Mouse (Mus musculus) liver, embryonic 11.5 days (tissue): Measurements from ENCODE around the gene Mob3b. TPM values are rescaled to one million over a fixed set of nuclear protein-coding genes. Genes with fewer than 3 reads are reported as not detected.
A peak's percentile ranks its signal among the peaks of the same experiment; 100 is the strongest.

ENCODE experiments used
- ATAC-seq: fragments of 200-750 bp; cut with Nextera tagmentation; replicated peaks from 2 replicates; pipeline ENCODE4 v1.8.0; 2017; ENCODE audit warnings: moderate number of reproducible peaks, mild to moderate bottlenecking, moderate TSS enrichment, moderate library complexity; ENCODE audit not compliant: low FRiP score
- DNase-seq: peaks from one replicate; pipeline ENCODE4 v3.0.0-alpha.2; 2017; ENCODE audit warnings: low spot score
- H3K27ac ChIP-seq: fragments of 300-500 bp; sonication (generic); 2 replicates; pipeline ENCODE4 v1.5.1; 2014; ENCODE audit warnings: mild to moderate bottlenecking, low read depth, low read length, control low read depth
- H3K27me3 ChIP-seq: fragments of 300-500 bp; sonication (generic); replicated peaks from 2 replicates; pipeline ENCODE4 v1.6.1; 2014; ENCODE audit warnings: low read length, mixed read lengths; ENCODE audit not compliant: control insufficient read depth, insufficient read depth
- H3K36me3 ChIP-seq: fragments of 300-500 bp; sonication (generic); 2 replicates; pipeline ENCODE4 v1.6.1; 2014; ENCODE audit warnings: mild to moderate bottlenecking, low read length, moderate library complexity, mixed read lengths; ENCODE audit not compliant: control insufficient read depth, insufficient read depth
- H3K4me1 ChIP-seq: fragments of 300-500 bp; sonication (generic); replicated peaks from 2 replicates; pipeline ENCODE4 v1.6.1; 2014; ENCODE audit warnings: low read length, mixed read lengths; ENCODE audit not compliant: control insufficient read depth, insufficient read depth
- H3K4me2 ChIP-seq: fragments of 300-500 bp; sonication (generic); 2 replicates; pipeline ENCODE4 v1.6.1; 2014; ENCODE audit warnings: mild to moderate bottlenecking, control low read depth, moderate library complexity
- H3K4me3 ChIP-seq: fragments of 300-500 bp; sonication (generic); 2 replicates; pipeline ENCODE4 v1.5.1; 2014; ENCODE audit warnings: low read depth, low read length, control low read depth
- H3K9ac ChIP-seq: fragments of 300-500 bp; sonication (generic); 2 replicates; pipeline ENCODE4 v1.6.1; 2014; ENCODE audit warnings: low read depth, low read length, control low read depth
- H3K9me3 ChIP-seq: fragments of 300-500 bp; sonication (generic); 2 replicates; pipeline ENCODE4 v1.6.1; 2016; ENCODE audit warnings: low read length, inconsistent platforms, mixed read lengths; ENCODE audit not compliant: control insufficient read depth
- WGBS: fragments of 180-500 bp; shearing (Covaris S2); extraction: QIAGEN DNeasy Blood & Tissue Kit; methylation state at CpG from one replicate; pipeline ENCODE4 v1.1.7; 2014; 5-methylcytosine and 5-hydroxymethylcytosine counted together
- polyA plus RNA-seq: library from polyadenylated mRNA; unstranded; fragments of >200 nt; fragmentation: Nextera tagmentation; extraction: Ambion mirVana; gene quantifications from 2 replicates; pipeline ENCODE4 v1.2.1, GENCODE M21; 2014

The Mob3b gene
- polyA plus RNA-seq, 1 experiment from 2014 or later = 7.6 TPM

DNA sequence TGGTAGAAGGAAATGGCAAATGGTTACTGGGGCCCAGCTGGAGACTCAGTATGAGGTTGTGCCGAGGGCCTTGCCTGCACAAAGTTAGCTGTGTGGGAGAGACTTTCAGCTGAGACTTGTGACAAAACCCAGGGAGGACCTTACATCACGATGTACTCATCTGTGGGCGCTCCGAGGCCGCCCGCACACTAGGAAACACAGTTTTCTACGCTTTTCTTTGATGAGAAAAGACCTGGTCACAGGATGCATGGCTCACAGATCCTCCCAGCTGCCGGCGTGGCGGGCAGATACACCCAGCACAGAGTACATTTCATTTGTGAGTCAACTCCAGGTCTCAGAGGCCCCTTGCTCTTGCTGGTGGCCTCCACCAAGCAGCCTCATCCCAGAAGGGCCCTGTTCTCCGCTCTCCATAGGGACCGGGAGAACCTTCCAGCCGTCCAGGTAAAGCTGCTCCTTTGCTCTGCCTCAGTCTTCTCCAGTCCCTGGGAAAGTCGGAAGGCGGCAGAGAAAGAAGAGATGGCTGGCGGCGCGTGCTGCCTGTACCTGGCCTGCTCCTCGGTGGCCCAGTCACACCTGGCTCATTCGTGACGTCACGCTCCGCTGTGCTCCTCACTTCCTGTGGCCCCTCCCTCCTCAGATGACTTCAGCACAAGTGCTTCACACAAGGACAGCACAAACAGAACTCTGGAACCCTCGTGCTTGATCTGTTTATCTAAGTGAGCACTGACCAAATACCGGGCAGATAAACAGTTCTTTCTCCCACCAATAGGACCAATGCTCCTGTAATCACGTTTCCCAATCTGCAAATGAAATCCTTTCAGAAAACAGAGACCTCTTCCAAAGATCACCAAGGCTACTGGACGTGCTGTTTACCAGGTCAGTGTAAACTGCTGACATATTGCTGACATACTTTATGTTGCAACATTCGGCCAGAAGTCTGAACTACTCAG, 60.8 kb downstream of the Mob3b start:
- peak; percentile 56 for ATAC-seq
- 67% methylated on average over 28 of the region's 28 CpGs for WGBS
- H3K27ac ChIP-seq = peak overlapping the region; percentile 71; the same call in 1 of the 2 replicates

DNA sequence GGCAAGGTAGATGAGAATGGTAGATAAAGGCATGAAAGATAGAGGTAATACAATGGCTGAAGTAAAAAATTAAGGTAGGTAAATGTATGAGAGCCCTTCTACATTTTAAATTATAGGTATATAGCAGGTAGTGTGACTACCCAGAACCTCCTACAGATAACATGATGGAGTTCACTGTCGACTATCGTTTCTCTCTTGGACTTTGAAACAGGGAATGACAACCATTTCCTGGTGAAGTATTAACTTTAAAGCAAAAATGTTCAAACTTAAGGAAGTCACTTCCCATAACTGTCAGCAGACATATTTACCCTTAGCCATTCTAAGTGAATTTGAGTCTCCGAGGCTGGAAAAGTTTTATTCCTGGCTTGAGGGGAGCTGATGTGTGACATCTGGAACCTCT, 64.8 kb downstream of the Mob3b start:
- DNase-seq = no peak
- H3K4me3 ChIP-seq = no peak overlapping the region
- H3K4me2 ChIP-seq = no peak overlapping the region
- H3K36me3 ChIP-seq = no peaks in the 10 kb centered on the region
- ATAC-seq = no peak
- H3K27ac ChIP-seq = no peak overlapping the region
- peaks cover 12% of the 10 kb centered on the region for H3K4me1 ChIP-seq
- H3K9ac ChIP-seq = no peak overlapping the region
- no peaks in the 10 kb centered on the region for H3K27me3 ChIP-seq
- no peaks in the 10 kb centered on the region for H3K9me3 ChIP-seq
- WGBS = 72% methylated on average over 3 of the region's 3 CpGs

More for the DNA sequence above, 60.8 kb downstream of the Mob3b start:
- no peak overlapping the region for H3K4me3 ChIP-seq
- no peaks in the 10 kb centered on the region for H3K27me3 ChIP-seq
- no peak for DNase-seq
- H3K4me1 ChIP-seq = peaks cover 31% of the 10 kb centered on the region
- no peaks in the 10 kb centered on the region for H3K36me3 ChIP-seq
- no peak overlapping the region for H3K9ac ChIP-seq
- no peak overlapping the region for H3K4me2 ChIP-seq
- H3K9me3 ChIP-seq = no peaks in the 10 kb centered on the region

DNA sequence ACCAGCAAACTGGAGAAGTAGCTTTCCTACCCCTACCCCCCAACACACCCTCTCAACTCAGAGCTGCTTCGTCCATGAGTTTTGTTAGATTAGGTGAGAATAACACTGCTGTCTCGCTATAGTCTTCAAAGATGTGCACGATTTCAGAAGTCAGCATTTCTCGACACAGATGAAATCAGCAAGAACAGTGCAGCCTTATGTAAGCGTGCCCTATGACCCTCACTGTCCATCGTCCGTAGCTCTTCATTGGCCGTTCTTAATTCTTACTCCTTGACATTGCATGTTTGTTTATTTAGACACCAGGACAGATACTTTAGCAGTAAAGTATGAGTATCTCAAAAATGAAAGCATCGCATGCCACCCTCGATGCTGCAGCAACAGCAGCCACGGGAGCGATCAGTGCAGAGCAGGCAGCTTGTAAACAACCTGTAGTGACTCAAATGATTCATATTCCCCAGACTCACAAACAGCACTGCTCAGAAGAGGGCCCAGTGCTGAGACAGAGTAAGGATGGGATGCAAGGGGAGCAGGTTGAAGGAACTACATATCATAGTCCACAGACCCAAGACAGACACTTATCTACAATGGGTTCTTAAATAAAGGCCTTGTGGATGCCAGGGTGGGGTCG, 66.0 kb downstream of the Mob3b start:
- ATAC-seq (no peak), DNase-seq (no peak)
- H3K9me3 ChIP-seq = no peaks in the 10 kb centered on the region
- no peaks in the 10 kb centered on the region for H3K36me3 ChIP-seq
- H3K4me1 ChIP-seq = peaks cover 6% of the 10 kb centered on the region
- no peak overlapping the region for H3K9ac ChIP-seq
- H3K4me3 ChIP-seq = no peak overlapping the region
- no peaks in the 10 kb centered on the region for H3K27me3 ChIP-seq
- 79% methylated on average over 13 of the region's 13 CpGs for WGBS
- no peak overlapping the region for H3K4me2 ChIP-seq
- no peak overlapping the region for H3K27ac ChIP-seq

- no peak overlapping the region for H3K4me3 ChIP-seq
- H3K9ac ChIP-seq = no peak overlapping the region
- H3K4me1 ChIP-seq = peaks cover 4% of the 10 kb centered on the region
- no peak overlapping the region for H3K27ac ChIP-seq
- no peaks in the 10 kb centered on the region for H3K9me3 ChIP-seq
- H3K36me3 ChIP-seq = no peaks in the 10 kb centered on the region
- 82% methylated on average over 14 of the region's 14 CpGs for WGBS
- no peak overlapping the region for H3K4me2 ChIP-seq
- DNase-seq = no peak
- no peak for ATAC-seq
- H3K27me3 ChIP-seq = no peaks in the 10 kb centered on the region
These were observed 67.7 kb downstream of the Mob3b start for GRCm38 (mm10) chr4:35089321-35090316.

DNA sequence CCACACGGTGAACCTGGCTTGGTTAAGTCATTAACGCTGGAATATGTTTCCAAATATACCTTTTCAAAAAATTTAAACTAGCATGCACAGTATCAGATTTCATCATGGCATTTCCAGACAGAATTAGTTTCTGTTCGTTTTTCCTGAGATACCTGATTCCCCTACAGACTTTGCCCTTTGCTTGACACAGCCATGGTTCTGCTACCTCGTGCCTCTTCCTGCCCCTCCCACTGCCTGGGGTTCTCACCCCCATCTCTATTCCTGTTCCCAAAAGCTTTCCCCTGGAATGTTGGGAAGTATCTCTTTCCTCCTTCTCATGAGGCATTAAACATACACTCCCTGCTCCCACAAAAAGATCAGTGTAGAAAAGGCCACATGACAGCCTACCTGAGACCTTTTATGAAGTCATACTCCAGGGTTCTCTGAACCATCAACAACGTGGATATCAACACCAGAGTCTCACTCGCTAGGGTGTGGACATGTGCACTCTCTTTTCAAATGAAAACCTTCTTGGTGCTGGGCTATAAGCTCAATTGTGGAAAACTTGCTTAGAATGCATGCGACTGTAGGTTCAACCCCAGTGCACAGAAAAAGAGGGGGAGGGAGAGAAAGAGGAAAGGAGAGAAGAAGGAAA, 71.1 kb downstream of the Mob3b start:
- H3K36me3 ChIP-seq = 0 out of 2 replicates have a peak, but pooled peaks cover 2% of the 10 kb centered on the region
- H3K27me3 ChIP-seq = no peaks in the 10 kb centered on the region
- ATAC-seq (no peak), DNase-seq (no peak)
- WGBS = 70% methylated on average over 7 of the region's 7 CpGs
- no peak overlapping the region for H3K4me3 ChIP-seq
- H3K4me1 ChIP-seq = 0 out of 2 replicates have a peak, but pooled peaks cover 2% of the 10 kb centered on the region
- H3K9me3 ChIP-seq = no peaks in the 10 kb centered on the region
- H3K9ac ChIP-seq = no peak overlapping the region
- no peak overlapping the region for H3K27ac ChIP-seq
- no peak overlapping the region for H3K4me2 ChIP-seq

DNA sequence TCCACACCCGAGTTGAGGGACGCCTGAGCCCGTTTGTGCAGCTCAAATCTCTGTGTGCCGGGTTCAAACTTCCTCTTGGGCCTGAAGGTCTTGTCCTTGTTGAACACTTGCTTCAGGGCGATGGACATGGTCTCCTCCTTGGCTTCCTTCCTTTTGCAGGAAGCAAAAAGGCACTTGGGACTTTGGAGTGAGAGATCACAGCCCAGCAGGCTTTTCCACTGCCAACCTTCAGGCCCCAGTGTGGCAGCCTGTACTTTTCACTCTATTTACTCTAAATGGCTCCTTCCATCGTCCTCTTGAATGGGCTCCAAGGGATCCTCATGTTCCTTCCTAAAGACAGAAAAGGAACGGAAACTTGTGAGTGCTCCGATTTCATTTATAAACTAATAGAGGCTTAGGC, 73.2 kb downstream of the Mob3b start:
- 78% methylated on average over 8 of the region's 8 CpGs for WGBS
- DNase-seq (no peak), ATAC-seq (no peak)
- Histone ChIP-seq H3K9ac (no peak overlapping the region), H3K4me1 (no peaks in the 10 kb centered on the region), H3K4me2 (no peak overlapping the region), H3K27me3 (no peaks in the 10 kb centered on the region), H3K4me3 (no peak overlapping the region), H3K27ac (no peak overlapping the region), H3K9me3 (no peaks in the 10 kb centered on the region), H3K36me3 (0 out of 2 replicates have a peak, but pooled peaks cover 2% of the 10 kb centered on the region)

DNA sequence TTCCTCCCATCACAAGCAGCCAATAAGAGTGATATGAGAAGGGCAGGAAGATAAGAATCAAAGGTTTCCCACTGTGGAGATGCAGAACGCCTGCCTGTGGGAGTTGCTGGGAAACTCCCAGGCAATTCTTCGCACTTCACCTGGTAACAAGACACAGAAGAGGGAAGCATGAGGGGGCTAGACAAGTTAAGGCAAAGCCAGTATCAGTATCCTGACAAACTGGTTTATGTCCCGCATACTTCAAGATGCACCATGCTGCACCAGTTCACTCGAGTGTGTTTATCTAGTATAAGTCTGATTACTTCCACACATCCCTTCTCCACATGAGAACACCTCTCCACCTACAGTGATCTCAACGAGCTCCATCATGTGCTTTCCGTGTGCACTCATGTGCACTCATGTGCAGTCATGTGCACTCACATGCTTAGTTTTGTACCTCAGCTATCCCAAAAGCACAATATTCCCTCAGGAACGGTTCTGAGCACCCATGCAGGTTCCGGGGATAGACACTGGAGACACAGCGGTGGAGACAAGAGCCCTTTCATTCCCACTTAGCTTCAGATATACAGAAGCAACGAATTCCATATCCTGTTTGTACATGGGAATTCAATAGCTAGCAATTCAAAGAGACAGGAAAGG, 74.7 kb downstream of the Mob3b start:
- H3K27me3 ChIP-seq = no peaks in the 10 kb centered on the region
- ATAC-seq (no peak), DNase-seq (no peak)
- H3K27ac ChIP-seq = no peak overlapping the region
- H3K4me2 ChIP-seq = no peak overlapping the region
- H3K9me3 ChIP-seq = no peaks in the 10 kb centered on the region
- 76% methylated on average over 10 of the region's 10 CpGs for WGBS
- H3K9ac ChIP-seq = no peak overlapping the region
- no peaks in the 10 kb centered on the region for H3K4me1 ChIP-seq
- no peak overlapping the region for H3K4me3 ChIP-seq
- H3K36me3 ChIP-seq = 0 out of 2 replicates have a peak, but pooled peaks cover 2% of the 10 kb centered on the region
